Mouse (Mus musculus) bone marrow, adult 2 months (tissue): Measurements from ENCODE around the gene Gm49336.

Experiments
- CTCF ChIP-seq: fragments of 200-500 bp; IDR thresholded peaks from 2 replicates; pipeline ENCODE4 v1.5.1; 2011; ENCODE audit warnings: low read length, control low read depth; ENCODE audit not compliant: control insufficient read depth, insufficient read depth
- POLR2A ChIP-seq: fragments of 200-500 bp; IDR thresholded peaks from 2 replicates; pipeline ENCODE4 v1.6.1; 2011; ENCODE audit warnings: low read depth, mild to moderate bottlenecking, control low read depth, low read length, borderline replicate concordance; ENCODE audit not compliant: control insufficient read depth

DNA sequence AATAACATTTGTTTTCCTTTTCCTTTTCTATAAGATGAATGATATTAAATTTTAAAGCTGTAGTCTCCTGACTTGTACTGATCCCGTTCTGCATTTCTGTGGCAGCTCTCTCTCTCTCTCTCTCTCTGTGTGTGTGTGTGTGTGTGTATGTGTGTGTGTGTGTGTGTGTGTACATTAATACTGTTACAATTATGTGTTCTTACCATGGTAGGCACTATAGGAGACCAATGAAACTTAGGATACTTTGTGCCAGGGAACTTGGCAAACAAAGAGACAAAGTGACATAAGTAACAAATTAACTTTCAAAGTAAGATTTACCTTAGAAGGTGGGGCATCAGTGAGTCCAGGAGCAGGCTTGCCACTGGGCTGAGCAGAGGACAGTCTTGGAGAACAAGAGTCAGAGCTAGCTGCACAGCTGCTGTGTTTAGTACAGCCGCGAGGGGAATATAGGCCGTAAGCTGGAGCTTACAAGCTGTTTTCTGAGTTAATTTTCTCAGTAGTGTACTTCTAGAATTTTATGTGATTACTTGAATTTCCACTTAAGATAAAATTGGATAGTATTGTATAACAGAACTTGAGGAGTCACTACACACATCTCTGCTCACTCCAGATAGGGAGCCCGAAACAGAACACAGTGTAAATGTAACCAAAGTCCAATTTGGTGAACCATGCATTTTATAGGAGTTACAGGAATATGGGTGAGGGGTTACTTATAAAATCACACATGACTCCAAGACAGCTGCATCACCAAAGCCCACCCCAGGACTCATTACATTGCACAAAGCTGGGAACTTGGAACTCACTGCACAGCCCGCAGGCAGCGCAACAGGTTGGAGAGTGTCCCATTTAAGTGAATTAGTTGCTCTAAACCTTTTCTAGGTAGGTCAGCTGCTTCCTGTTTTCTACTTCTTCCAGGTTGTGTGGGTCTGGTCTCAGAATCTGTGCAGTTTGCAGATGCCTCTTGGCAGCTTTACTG, 24.3 kb upstream of the Gm49336 start:
- no peak for TF ChIP-seq POLR2A
- no peak for TF ChIP-seq CTCF
